Mouse (Mus musculus) T-helper 1 cell (primary cell): ENCODE results near the gene Olfr1341.

Experiments used
- in situ Hi-C: fragments of 300-600 bp; cut with MboI, MseI; formaldehyde crosslinking; loops from one replicate; pipeline ENCODE4 v1.15.1; 2025; ENCODE audit warnings: high pct_unique_total_duplicates

Olfr1341 gene

DNA sequence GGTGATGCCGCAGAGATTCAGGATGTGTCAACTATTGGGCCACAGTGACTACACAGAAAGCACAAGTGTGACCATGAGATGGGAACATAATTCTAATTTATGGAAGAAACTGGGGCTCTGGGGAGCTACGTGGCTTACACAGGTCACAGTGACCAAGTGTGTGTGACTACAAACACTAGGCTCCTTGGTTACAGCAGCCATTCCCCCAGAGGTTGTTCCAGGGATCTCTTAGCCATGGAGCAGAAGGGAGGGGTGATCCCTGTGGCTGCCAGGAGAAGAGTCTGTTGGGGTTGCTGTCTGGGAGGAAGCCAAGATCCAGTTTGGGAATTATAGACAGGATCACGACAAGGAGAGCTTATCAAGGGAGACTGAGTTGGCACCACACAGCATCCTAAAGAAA lies at the start of gene Olfr1341:
Gene Olfr1341 (plus strand): TSS at position 301 of the 400 bp plus-strand sequence.
- in situ Hi-C loops, result no loop called here

GRCm38 (mm10) chr4:118658652-118659051 lies 44.7 kb upstream of the Olfr1341 start, which contains the start of gene Olfr62:
Gene Olfr62 (plus strand): TSS chr4:118658952.
- in situ Hi-C loops, result no loop called here

DNA sequence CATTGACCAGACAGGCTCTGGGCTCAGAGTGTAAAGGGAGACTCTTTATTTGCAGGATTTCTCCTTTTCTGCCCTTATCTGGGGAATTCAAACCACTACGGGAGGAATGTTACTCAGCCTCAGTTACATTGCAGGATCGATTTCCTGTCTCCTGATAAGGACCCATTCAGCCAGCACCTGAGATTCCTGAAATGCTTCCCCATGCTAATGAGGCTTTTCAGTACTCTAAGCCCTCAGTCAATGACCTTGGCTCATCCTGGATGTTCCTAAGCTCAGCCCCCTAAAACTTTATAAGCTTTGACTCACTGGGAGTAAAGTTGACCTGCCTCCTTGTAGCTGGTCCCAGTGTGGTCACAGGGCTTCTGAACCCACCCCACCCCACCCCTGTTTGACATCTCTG lies 16.2 kb upstream of the Olfr1341 start:
- in situ Hi-C loops, result no loop called here

DNA sequence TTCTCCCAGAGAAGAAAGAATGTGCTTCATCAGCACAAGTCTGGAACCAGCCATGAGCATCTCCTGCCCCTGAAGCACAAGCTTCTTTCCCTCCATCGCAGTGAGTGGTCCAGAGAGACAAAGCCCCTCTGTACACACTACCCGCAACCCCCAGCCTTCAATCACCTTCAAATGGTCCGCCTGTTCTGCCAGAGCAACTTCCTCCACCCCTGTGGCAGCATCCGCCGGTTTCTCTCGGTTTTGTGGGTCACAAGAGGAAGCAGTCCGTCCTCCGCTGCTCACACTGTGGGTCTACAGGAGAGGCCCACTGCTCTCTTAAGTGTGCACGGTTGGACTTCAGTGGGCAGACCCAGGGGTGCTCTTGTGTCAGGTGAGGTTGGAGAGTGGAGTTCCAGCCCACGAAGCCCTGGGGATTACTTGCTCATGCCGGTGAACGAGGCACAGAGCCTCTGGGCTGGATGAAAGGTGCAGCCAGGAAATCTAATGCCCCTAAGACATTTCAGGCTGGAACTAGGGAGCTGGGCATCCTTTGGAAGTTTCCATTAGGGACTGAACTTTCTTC lies 10.8 kb upstream of the Olfr1341 start, which contains the start of gene Olfr1342:
Gene Olfr1342 (minus strand): TSS at position 345 of the 562 bp plus-strand sequence.
- in situ Hi-C loops, result no loop called here

- in situ Hi-C loops, result no loop called here
These were observed 9.5 kb upstream of the Olfr1341 start for GRCm38 (mm10) chr4:118693812-118694211.

- in situ Hi-C loops, result no loop called here
These were observed 4.8 kb downstream of the Olfr1341 start for GRCm38 (mm10) chr4:118708086-118708485.

GRCm38 (mm10) chr4:118711656-118712055 lies 8.3 kb downstream of the Olfr1341 start:
- in situ Hi-C loops, result no loop called here

DNA sequence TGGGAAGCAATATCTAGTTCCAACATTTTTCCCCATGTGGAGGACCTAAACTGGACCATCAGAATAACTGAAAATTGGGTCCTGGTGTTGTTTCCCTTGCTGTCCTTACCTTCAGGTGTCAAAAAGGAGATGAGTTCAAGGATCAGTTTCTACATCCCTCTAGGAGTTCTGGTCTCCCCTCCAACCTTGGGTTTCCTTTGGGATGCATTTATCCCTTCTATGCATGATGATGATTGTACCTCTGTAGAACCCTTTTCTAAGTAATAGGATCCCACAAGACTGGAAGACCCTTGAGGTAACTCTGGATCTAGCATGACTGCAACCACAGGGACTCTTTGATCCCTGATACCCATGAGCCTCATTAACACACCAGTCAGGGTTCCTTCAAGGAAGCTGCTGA lies 16.5 kb downstream of the Olfr1341 start, which contains the start of gene Olfr1340:
Gene Olfr1340 (plus strand): TSS at position 301 of the 400 bp plus-strand sequence.
- in situ Hi-C loops, result no loop called here

DNA sequence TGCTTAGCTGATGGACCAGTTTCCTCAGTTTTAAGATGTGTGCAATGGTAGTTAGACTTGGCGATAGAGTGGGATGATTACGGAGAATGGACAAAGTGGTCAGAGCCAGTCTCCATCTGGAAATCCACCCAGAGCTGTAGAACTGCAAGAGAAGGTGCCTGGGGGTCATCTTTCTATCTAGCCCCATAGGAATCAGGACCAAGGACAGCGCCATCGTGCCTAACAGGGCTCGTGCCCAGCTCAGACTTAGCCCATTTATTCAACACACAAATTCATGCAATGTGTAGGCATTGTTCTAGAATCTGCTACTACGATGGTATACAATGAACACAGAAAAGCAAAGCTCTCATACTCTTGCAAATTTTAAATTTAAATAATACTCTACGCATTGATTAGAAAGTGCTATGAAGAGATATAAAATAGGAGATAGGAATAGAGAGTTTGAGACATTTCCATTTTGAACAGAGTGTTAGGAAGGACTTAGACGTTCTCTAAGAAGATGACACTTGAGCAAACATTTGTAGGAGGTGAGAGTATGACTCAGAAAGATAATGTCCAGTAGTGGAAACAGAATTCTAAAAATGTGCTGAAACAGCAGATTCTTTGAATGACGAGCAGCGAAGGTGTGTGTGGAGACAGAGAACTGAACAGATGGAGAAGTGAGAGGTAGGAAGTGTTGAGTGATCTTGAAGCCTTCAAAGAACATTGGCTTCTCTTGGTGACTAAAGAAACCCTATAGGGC lies 18.6 kb downstream of the Olfr1341 start:
- in situ Hi-C loops, result no loop called here

DNA sequence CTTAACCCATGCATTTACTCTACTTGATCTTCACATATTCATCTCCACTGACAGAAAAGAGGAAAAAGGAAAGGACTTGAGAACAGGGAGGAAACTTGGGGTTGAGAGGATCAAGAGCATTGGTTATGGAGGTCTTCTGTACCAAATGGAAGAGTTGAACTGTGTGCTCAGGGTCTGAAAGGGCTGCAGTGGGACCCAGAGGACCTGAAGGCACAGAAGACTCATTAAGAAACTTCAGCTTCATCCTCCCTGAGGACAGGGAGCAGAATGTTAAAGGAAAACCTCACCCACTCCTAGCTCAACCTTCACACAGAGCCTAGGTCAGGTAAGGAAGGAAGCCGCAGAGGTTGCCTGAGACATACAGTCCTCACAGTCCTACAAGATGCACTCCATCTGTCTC lies 28.6 kb downstream of the Olfr1341 start, which contains the start of gene Olfr1339:
Gene Olfr1339 (plus strand): TSS at position 301 of the 400 bp plus-strand sequence.
- in situ Hi-C loops, result no loop called here

GRCm38 (mm10) chr4:118739574-118739973 lies 36.3 kb downstream of the Olfr1341 start:
- in situ Hi-C loops, result no loop called here

GRCm38 (mm10) chr4:118740988-118741698 lies 37.8 kb downstream of the Olfr1341 start:
- in situ Hi-C loops, result no loop called here

DNA sequence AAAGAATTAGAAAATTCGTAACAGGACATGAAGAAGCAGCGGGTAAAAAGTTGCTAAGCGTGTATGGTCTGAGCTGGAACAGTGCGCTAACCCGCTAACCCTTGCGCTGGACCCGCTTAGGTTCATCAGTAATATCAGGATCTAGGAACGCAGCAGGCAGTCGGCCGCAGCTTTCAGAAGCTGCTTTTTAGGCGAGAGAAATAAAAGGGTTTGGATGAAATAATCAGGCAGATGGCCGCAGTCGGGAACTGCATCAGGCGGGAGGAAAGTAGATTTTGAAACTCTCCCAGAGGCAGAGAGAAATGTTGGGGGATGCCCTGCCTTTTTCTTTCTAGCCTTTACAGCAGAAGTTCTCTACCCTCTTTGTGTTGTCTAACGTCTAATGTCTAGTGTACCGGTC lies 38.6 kb downstream of the Olfr1341 start:
- in situ Hi-C loops, result no loop called here

- in situ Hi-C loops, result no loop called here
These were observed 55.3 kb downstream of the Olfr1341 start, which contains the start of gene Olfr1338 for GRCm38 (mm10) chr4:118758637-118759036. Gene Olfr1338 (minus strand): TSS chr4:118758737.
